Mouse (Mus musculus) limb, embryonic 14.5 days (tissue): ENCODE measurements around the gene Pde10a. TPM values are rescaled to one million over a fixed set of nuclear protein-coding genes. Genes with fewer than 3 reads are reported as not detected.

Source experiments
- ATAC-seq: fragments of 200-750 bp; cut with Nextera tagmentation; 2 replicates; pipeline ENCODE4 v1.8.0; 2017; ENCODE audit warnings: low read depth, moderate number of reproducible peaks, moderate TSS enrichment; ENCODE audit not compliant: low FRiP score
- DNase-seq: peaks from one replicate; pipeline ENCODE4 v3.0.0-alpha.2; 2015; ENCODE audit warnings: low spot score
- H3K27ac ChIP-seq: fragments of 300-500 bp; sonication (generic); replicated peaks from 2 replicates; pipeline ENCODE4 v1.5.1; 2014; ENCODE audit warnings: low read depth, mild to moderate bottlenecking, low read length, moderate library complexity, mixed read lengths
- H3K27me3 ChIP-seq: fragments of 300-500 bp; sonication (generic); 2 replicates; pipeline ENCODE4 v1.6.1; 2014; ENCODE audit warnings: low read length, mixed read lengths; ENCODE audit not compliant: control insufficient read depth, insufficient read depth
- H3K36me3 ChIP-seq: fragments of 300-500 bp; sonication (generic); 2 replicates; pipeline ENCODE4 v1.6.1; 2014; ENCODE audit warnings: mild to moderate bottlenecking, low read length, moderate library complexity, mixed read lengths; ENCODE audit not compliant: control insufficient read depth, insufficient read depth
- H3K4me1 ChIP-seq: fragments of 300-500 bp; sonication (generic); 2 replicates; pipeline ENCODE4 v1.6.1; 2014; ENCODE audit warnings: antibody characterized with exemption, low read length, mixed read lengths; ENCODE audit not compliant: control insufficient read depth, insufficient read depth
- H3K4me2 ChIP-seq: fragments of 300-500 bp; sonication (generic); replicated peaks from 2 replicates; pipeline ENCODE4 v1.6.1; 2014; ENCODE audit warnings: low read depth, mild to moderate bottlenecking, low read length, moderate library complexity; ENCODE audit not compliant: severe bottlenecking
- H3K4me3 ChIP-seq: fragments of 300-500 bp; sonication (generic); replicated peaks from 2 replicates; pipeline ENCODE4 v1.5.1; 2014; ENCODE audit warnings: low read length
- H3K9ac ChIP-seq: fragments of 300-500 bp; sonication (generic); 2 replicates; pipeline ENCODE4 v1.6.1; 2014; ENCODE audit warnings: mild to moderate bottlenecking, low read depth, low read length, moderate library complexity; ENCODE audit not compliant: severe bottlenecking
- H3K9me3 ChIP-seq: fragments of 300-500 bp; sonication (generic); 2 replicates; pipeline ENCODE4 v1.6.1; 2016; ENCODE audit warnings: low read length; ENCODE audit not compliant: control insufficient read depth
- POLR2A ChIP-seq: fragments of 200-500 bp; IDR thresholded peaks from 2 replicates; pipeline ENCODE4 v1.8.0; 2012; ENCODE audit warnings: inconsistent platforms, mild to moderate bottlenecking, moderate library complexity, borderline replicate concordance; ENCODE audit not compliant: insufficient read depth, insufficient read length; ENCODE audit errors: extremely low read depth
- WGBS: fragments of 180-500 bp; shearing (Covaris S2); extraction: QIAGEN DNeasy Blood & Tissue Kit; methylation state at CpG from one replicate; pipeline ENCODE4 v1.1.7; 2014; 5-methylcytosine and 5-hydroxymethylcytosine counted together
- polyA plus RNA-seq, 2 experiments: library from polyadenylated mRNA; depleted of rRNA in 1 of 2; stranded (reverse) in 1 of 2; unstranded in 1 of 2; fragments of >200 nt; fragmentation: Nextera tagmentation in 1 of 2; extraction: Ambion mirVana in 1 of 2; gene quantifications; 2 replicates each; pipeline versions ENCODE4 v1.2.1 to v1.2.3; 2012 to 2014

Gene Pde10a
- polyA plus RNA-seq, 2 experiments, result 3.8 to 5.0 TPM

GRCm38 (mm10) chr17:8815864-8816263 is 290.7 kb downstream of the Pde10a start:
- Histone ChIP-seq H3K27ac (no peak overlapping the region), H3K4me3 (no peak overlapping the region), H3K9me3 (no peaks in the 10 kb centered on the region), H3K4me1 (no peaks in the 10 kb centered on the region), H3K9ac (no peak overlapping the region), H3K27me3 (no peaks in the 10 kb centered on the region), H3K4me2 (no peak overlapping the region), H3K36me3 (no peaks in the 10 kb centered on the region)
- no peak for DNase-seq
- 71% methylated on average over 5 of the region's 5 CpGs for WGBS
- no peak for ATAC-seq
- TF ChIP-seq POLR2A, result no peak

GRCm38 (mm10) chr17:8818675-8819074 is 293.5 kb downstream of the Pde10a start:
- 83% methylated on average over 13 of the region's 13 CpGs for WGBS
- no peak for TF ChIP-seq POLR2A
- H3K9me3 ChIP-seq, result no peaks in the 10 kb centered on the region
- no peak overlapping the region for H3K27ac ChIP-seq
- H3K4me3 ChIP-seq, result no peak overlapping the region
- ATAC-seq (no peak), DNase-seq (no peak)
- no peaks in the 10 kb centered on the region for H3K36me3 ChIP-seq
- no peaks in the 10 kb centered on the region for H3K4me1 ChIP-seq
- no peaks in the 10 kb centered on the region for H3K27me3 ChIP-seq
- no peak overlapping the region for H3K9ac ChIP-seq
- no peak overlapping the region for H3K4me2 ChIP-seq

- ATAC-seq (no peak), DNase-seq (no peak)
- no peak overlapping the region for H3K27ac ChIP-seq
- TF ChIP-seq POLR2A, result no peak
- no peak overlapping the region for H3K9ac ChIP-seq
- H3K4me3 ChIP-seq, result no peak overlapping the region
- 69% methylated on average over 7 of the region's 7 CpGs for WGBS
- no peaks in the 10 kb centered on the region for H3K36me3 ChIP-seq
- no peaks in the 10 kb centered on the region for H3K27me3 ChIP-seq
- no peaks in the 10 kb centered on the region for H3K9me3 ChIP-seq
- H3K4me1 ChIP-seq, result no peaks in the 10 kb centered on the region
- no peak overlapping the region for H3K4me2 ChIP-seq
Measured at GRCm38 (mm10) chr17:8823548-8823947, 298.4 kb downstream of the Pde10a start.

- no peak overlapping the region for H3K27ac ChIP-seq
- no peaks in the 10 kb centered on the region for H3K9me3 ChIP-seq
- H3K4me1 ChIP-seq, result no peaks in the 10 kb centered on the region
- no peak overlapping the region for H3K4me3 ChIP-seq
- no peak overlapping the region for H3K4me2 ChIP-seq
- H3K9ac ChIP-seq, result no peak overlapping the region
- no peaks in the 10 kb centered on the region for H3K27me3 ChIP-seq
- no peaks in the 10 kb centered on the region for H3K36me3 ChIP-seq
- ATAC-seq (no peak), DNase-seq (no peak)
- WGBS, result 81% methylated on average over 9 of the region's 9 CpGs
- TF ChIP-seq POLR2A, result no peak
Measured at GRCm38 (mm10) chr17:8827204-8827603, 302.0 kb downstream of the Pde10a start.

GRCm38 (mm10) chr17:8831001-8831400 is 305.8 kb downstream of the Pde10a start:
- no peak for DNase-seq
- Histone ChIP-seq H3K4me3 (no peak overlapping the region), H3K4me1 (no peaks in the 10 kb centered on the region), H3K27ac (no peak overlapping the region), H3K9ac (no peak overlapping the region), H3K27me3 (no peaks in the 10 kb centered on the region), H3K4me2 (no peak overlapping the region), H3K9me3 (no peaks in the 10 kb centered on the region), H3K36me3 (no peaks in the 10 kb centered on the region)
- 83% methylated on average over 5 of the region's 5 CpGs for WGBS
- TF ChIP-seq POLR2A, result no peak
- ATAC-seq, result no peak

GRCm38 (mm10) chr17:8836292-8836691 is 311.1 kb downstream of the Pde10a start:
- Histone ChIP-seq H3K4me1 (peaks cover 8% of the 10 kb centered on the region; the same call in 1 of the 2 replicates), H3K9ac (no peak overlapping the region), H3K27me3 (no peaks in the 10 kb centered on the region), H3K27ac (no peak overlapping the region), H3K4me3 (no peak overlapping the region), H3K9me3 (no peaks in the 10 kb centered on the region), H3K36me3 (no peaks in the 10 kb centered on the region), H3K4me2 (no peak overlapping the region)
- WGBS, result 87% methylated on average over 5 of the region's 5 CpGs
- ATAC-seq (no peak), DNase-seq (no peak)
- no peak for TF ChIP-seq POLR2A
